Mouse (Mus musculus): ENCODE measurements at regions not wholly inside any gene's neighbourhood (a gene's known extent, or its start where the extent isn't known, plus 50 kb on each side); places are given as distances from the start of the nearest gene placed in this dataset.

DNA sequence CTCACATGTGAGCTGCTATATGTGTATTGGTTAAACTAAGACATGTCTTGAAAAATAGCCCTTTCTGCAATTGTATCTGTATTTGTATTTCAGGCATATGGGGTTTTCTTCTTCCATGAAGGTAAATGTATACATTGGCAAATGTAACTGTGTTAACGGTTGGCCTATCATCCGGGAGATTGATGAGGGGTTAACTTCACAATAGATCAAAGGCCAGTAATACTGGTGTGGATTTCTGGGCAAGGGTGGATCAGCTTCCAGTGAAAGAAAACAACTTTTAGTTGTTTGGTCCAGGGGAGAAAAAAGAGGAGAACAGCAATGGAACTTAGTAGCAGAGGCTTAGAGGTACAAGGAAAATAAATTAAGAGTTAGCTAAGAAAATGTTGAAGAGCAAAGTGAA lies 945.9 kb downstream of the Slc22a22 start:
- no peak for TF ChIP-seq CTCF (IDR thresholded peaks at IDR 0.05; ENCODE audit: borderline replicate concordance, extremely low read depth, insufficient read depth, insufficient read length)
- TF ChIP-seq POLR2A (IDR thresholded peaks at IDR 0.05; ENCODE audit: borderline replicate concordance, extremely low read depth, insufficient read depth, insufficient read length, poor library complexity, severe bottlenecking) = no peak
